17 mouse cellular contexts compared by ENCODE assay signal in genomic region chr16:91783191-91783590, GRCm38 (mm10). TPM values are rescaled to one million over a fixed set of nuclear protein-coding genes. Genes with fewer than 3 reads are reported as not detected.
DNase-seq lines count a peak whose midpoint lies in the region; ATAC-seq lines count a peak whose summit lies in the region.
"Had no signal": no experiment of that assay in that cellular context is flagged by ENCODE, and none has a peak within 500 bp of the region (broad histone marks: within the 10 kb centered on the region; RNA-seq: fewer than 3 reads in every experiment).

No protein-coding gene starts in this region.

- no peak overlapping the region for H3K9ac ChIP-seq in kidney, embryonic 16.5 days (replicated peaks; ENCODE audit: low read length)
- no peak overlapping the region for H3K9ac ChIP-seq in liver, embryonic 16.5 days (ENCODE audit: low read depth, low read length)
- no peak overlapping the region for H3K9ac ChIP-seq in liver, embryonic 11.5 days (ENCODE audit: low read depth, low read length)
- H3K9ac ChIP-seq: forebrain, embryonic 12.5 days; hindbrain, embryonic 13.5 days; limb, embryonic 12.5 days; midbrain, embryonic 13.5 days; neural tube, embryonic 12.5 days had no signal

- no peak overlapping the region for H3K4me2 ChIP-seq in kidney, embryonic 16.5 days (replicated peaks; ENCODE audit: low read depth, low read length)
- no peak overlapping the region for H3K4me2 ChIP-seq in liver, embryonic 16.5 days (ENCODE audit: low read depth, low read length)
- no peak overlapping the region for H3K4me2 ChIP-seq in liver, embryonic 11.5 days
- H3K4me2 ChIP-seq: forebrain, embryonic 12.5 days; hindbrain, embryonic 13.5 days; limb, embryonic 12.5 days; midbrain, embryonic 13.5 days; neural tube, embryonic 12.5 days had no signal

- H3K9me3 ChIP-seq in kidney, embryonic 16.5 days (ENCODE audit: low read length) = no peaks in the 10 kb centered on the region
- H3K9me3 ChIP-seq in liver, embryonic 16.5 days (replicated peaks; ENCODE audit: control insufficient read depth, low read length) = no peaks in the 10 kb centered on the region
- H3K9me3 ChIP-seq in liver, embryonic 11.5 days (ENCODE audit: control insufficient read depth, low read length) = no peaks in the 10 kb centered on the region
- H3K9me3 ChIP-seq: forebrain, embryonic 12.5 days; hindbrain, embryonic 13.5 days; limb, embryonic 12.5 days; midbrain, embryonic 13.5 days; neural tube, embryonic 12.5 days had no signal

- WGBS in kidney, embryonic 16.5 days = 91% methylated on average over 7 of the region's 7 CpGs
- 70% methylated on average over 7 of the region's 7 CpGs for WGBS in liver, embryonic 16.5 days (ENCODE audit: insufficient replicate concordance)
- 88% methylated on average over 7 of the region's 7 CpGs for whole genome bisulfite sequencing in liver, embryonic 11.5 days

- DNase-seq in kidney, adult 11 months = peak; percentile 21
- no peak for DNase-seq in liver, embryonic 11.5 days (ENCODE audit: low spot score)
- peak; percentile 76 for DNase-seq in cerebellum, adult 9-11 months
- no peak for DNase-seq in right cerebral cortex, adult 2 months (ENCODE audit: low spot score in 2 of 2)
- DNase-seq in thymus, postnatal 36 days = no peak
- DNase-seq: gastrocnemius, postnatal 14 days; lung, adult 18-20 months; lung, postnatal 14 days had no signal

- no peak for ATAC-seq in kidney, embryonic 16.5 days (ENCODE audit: low FRiP score, low TSS enrichment)
- peak; percentile 66 for ATAC-seq in liver, embryonic 16.5 days (ENCODE audit: low read depth)
- no peak for ATAC-seq in liver, embryonic 11.5 days (replicated peaks; ENCODE audit: low FRiP score)
- ATAC-seq: inflammation-experienced regulatory T-cells, adult 6 months; midbrain, embryonic 13.5 days had no signal

- H3K4me3 ChIP-seq in kidney, embryonic 16.5 days (ENCODE audit: low read length) = no peak overlapping the region
- H3K4me3 ChIP-seq in liver, embryonic 16.5 days (ENCODE audit: low read depth, low read length) = no peak overlapping the region
- H3K4me3 ChIP-seq in liver, embryonic 11.5 days (ENCODE audit: low read depth, low read length) = no peak overlapping the region
- H3K4me3 ChIP-seq: forebrain, embryonic 12.5 days; hindbrain, embryonic 13.5 days; limb, embryonic 12.5 days; midbrain, embryonic 13.5 days; neural tube, embryonic 12.5 days had no signal

- H3K27ac ChIP-seq in kidney, embryonic 16.5 days (ENCODE audit: low read length) = no peak overlapping the region
- H3K27ac ChIP-seq in liver, embryonic 16.5 days (ENCODE audit: low read length) = no peak overlapping the region
- H3K27ac ChIP-seq in liver, embryonic 11.5 days (ENCODE audit: low read depth, low read length) = no peak overlapping the region
- H3K27ac ChIP-seq: forebrain, embryonic 12.5 days; hindbrain, embryonic 13.5 days; limb, embryonic 12.5 days; neural tube, embryonic 12.5 days; stomach, postnatal 0 days had no signal

- peaks cover 11% of the 10 kb centered on the region; the same call in 1 of the 2 replicates for H3K36me3 ChIP-seq in kidney, embryonic 16.5 days (ENCODE audit: insufficient read depth, low read length)
- H3K36me3 ChIP-seq in liver, embryonic 16.5 days (ENCODE audit: control insufficient read depth, insufficient read depth) = no peaks in the 10 kb centered on the region
- peaks cover 2% of the 10 kb centered on the region; the same call in 1 of the 2 replicates for H3K36me3 ChIP-seq in liver, embryonic 11.5 days (ENCODE audit: control insufficient read depth, insufficient read depth, low read length)

- 0 out of 2 replicates have a peak, but pooled peaks cover 3% of the 10 kb centered on the region for H3K4me1 ChIP-seq in kidney, embryonic 16.5 days (ENCODE audit: insufficient read depth, low read length)
- H3K4me1 ChIP-seq in liver, embryonic 16.5 days (ENCODE audit: control insufficient read depth, low read depth, low read length) = no peaks in the 10 kb centered on the region
- peaks cover 3% of the 10 kb centered on the region; the same call in 1 of the 2 replicates for H3K4me1 ChIP-seq in liver, embryonic 11.5 days (replicated peaks; ENCODE audit: control insufficient read depth, insufficient read depth, low read length)
- H3K4me1 ChIP-seq: limb, embryonic 12.5 days had no signal

- H3K27me3 ChIP-seq in kidney, embryonic 16.5 days (ENCODE audit: insufficient read depth, low read length) = no peaks in the 10 kb centered on the region
- no peaks in the 10 kb centered on the region; the same call in 1 of the 2 replicates for H3K27me3 ChIP-seq in liver, embryonic 16.5 days (ENCODE audit: control insufficient read depth, insufficient read depth, low read depth, low read length)
- H3K27me3 ChIP-seq in liver, embryonic 11.5 days (replicated peaks; ENCODE audit: control insufficient read depth, insufficient read depth, low read length) = no peaks in the 10 kb centered on the region
- H3K27me3 ChIP-seq: forebrain, embryonic 12.5 days; hindbrain, embryonic 13.5 days; limb, embryonic 12.5 days; midbrain, embryonic 13.5 days; neural tube, embryonic 12.5 days had no signal

RNA-seq across cellular contexts. Expression of gene Itsn1, which starts 54.1 kb away (rescaled TPM):
- polyA plus RNA-seq in kidney, embryonic 16.5 days (2015; fragmentation: Nextera tagmentation; extraction: Ambion mirVana) = 24.3 and 25.7 TPM in 2 replicates
- polyA plus RNA-seq in liver, embryonic 16.5 days (2015; fragmentation: Nextera tagmentation; extraction: Ambion mirVana) = 54.1 and 54.7 TPM in 2 replicates
- 24.0 and 24.5 TPM in 2 replicates for polyA plus RNA-seq in liver, embryonic 11.5 days (2014; fragmentation: Nextera tagmentation; extraction: Ambion mirVana)

RNA-seq across cellular contexts. Expression of gene Cryzl1, which starts 54.4 kb away (rescaled TPM):
- polyA plus RNA-seq in kidney, embryonic 16.5 days (2015; fragmentation: Nextera tagmentation; extraction: Ambion mirVana) = 73.9 and 80.8 TPM in 2 replicates
- 31.5 and 34.6 TPM in 2 replicates for polyA plus RNA-seq in liver, embryonic 16.5 days (2015; fragmentation: Nextera tagmentation; extraction: Ambion mirVana)
- 56.4 and 57.7 TPM in 2 replicates for polyA plus RNA-seq in liver, embryonic 11.5 days (2014; fragmentation: Nextera tagmentation; extraction: Ambion mirVana)

Comparison
In these comparisons a context has a peak if more than half of its experiments do, and no peak if none do; other contexts are left out.
1. DNase-seq: peak in kidney, adult 11 months (single experiment) and cerebellum, adult 9-11 months (single experiment); none in liver, embryonic 11.5 days (single experiment), right cerebral cortex, adult 2 months (0 of 2) and thymus, postnatal 36 days (0 of 2).